Mouse (Mus musculus): ENCODE results near the gene Ccdc105. TPM values are rescaled to one million over a fixed set of nuclear protein-coding genes. Genes with fewer than 3 reads are reported as not detected.

The Ccdc105 gene
- polyA plus RNA-seq, 1 experiment from 2014 or later, result not detected

DNA sequence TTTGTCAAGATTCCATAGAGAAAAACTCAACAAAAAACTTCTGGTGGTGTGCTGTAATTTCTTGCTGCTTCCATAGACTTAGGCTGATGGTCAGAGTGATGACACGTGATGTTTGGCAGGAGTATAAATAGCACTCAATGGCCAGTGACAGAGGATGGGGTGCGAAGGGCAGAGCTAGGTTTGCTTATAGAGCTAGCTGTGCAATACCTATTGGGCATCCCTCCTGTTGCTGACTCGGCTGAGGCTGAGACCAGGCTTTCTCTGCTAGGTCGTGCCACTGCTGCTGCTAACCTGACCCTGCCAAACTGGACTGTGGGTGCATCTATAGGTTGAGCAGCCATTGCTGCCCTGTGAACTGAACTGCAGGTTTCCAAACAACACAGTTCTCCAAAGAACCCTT is 13.0 kb downstream of the Ccdc105 start:
- no peak overlapping the region for H3K4me2 ChIP-seq (ENCODE audit: low read length)
- no peaks in the 10 kb centered on the region for H3K36me3 ChIP-seq (ENCODE audit: control insufficient read depth, insufficient read depth, low read length)
- no peaks in the 10 kb centered on the region for H3K4me1 ChIP-seq (ENCODE audit: control insufficient read depth in 2 of 2, insufficient read depth in 2 of 2, low read length in 2 of 2)
- ATAC-seq (ENCODE audit: insufficient number of reproducible peaks, insufficient read depth, low FRiP score, low read depth), result no peak
- H3K9me3 ChIP-seq (ENCODE audit: control insufficient read depth, low read length), result no peaks in the 10 kb centered on the region
- H3K27ac ChIP-seq (replicated peaks in 1 of 2; ENCODE audit: control insufficient read depth in 1 of 2, insufficient read depth in 1 of 2, low read depth in 2 of 2, low read length in 2 of 2), result no peak overlapping the region
- WGBS, result 65% methylated on average over 4 of the region's 4 CpGs
- H3K9ac ChIP-seq (ENCODE audit: low read length), result no peak overlapping the region
- H3K4me3 ChIP-seq (ENCODE audit: control insufficient read depth in 1 of 2, insufficient read depth in 1 of 2, low read depth in 1 of 2, low read length in 2 of 2), result no peak overlapping the region
- H3K27me3 ChIP-seq (ENCODE audit: control insufficient read depth, insufficient read depth, low read length), result no peaks in the 10 kb centered on the region

DNA sequence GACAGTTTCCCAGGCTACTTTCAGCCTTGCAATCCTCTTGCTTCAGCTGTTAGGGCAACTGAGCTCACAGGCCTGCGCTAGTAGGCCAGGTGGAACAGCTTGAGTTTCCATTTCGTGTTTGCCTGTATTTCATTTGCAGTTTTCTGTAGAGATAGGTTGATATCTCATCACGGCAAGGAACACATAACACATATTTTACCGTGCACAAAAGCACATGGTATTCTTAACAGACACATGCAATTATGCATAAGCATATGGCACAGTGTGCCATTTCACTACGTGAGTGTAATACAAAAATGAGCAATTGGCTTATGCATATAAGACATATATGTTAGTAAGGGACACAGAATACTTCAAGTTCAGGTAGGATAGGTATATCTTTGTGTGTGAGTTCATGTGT is 25.0 kb downstream of the Ccdc105 start:
- Histone ChIP-seq H3K4me3 (ENCODE audit: control insufficient read depth in 1 of 2, insufficient read depth in 1 of 2, low read depth in 1 of 2, low read length in 2 of 2) (no peak overlapping the region), H3K27me3 (ENCODE audit: control insufficient read depth, insufficient read depth, low read length) (no peaks in the 10 kb centered on the region), H3K36me3 (ENCODE audit: control insufficient read depth, insufficient read depth, low read length) (no peaks in the 10 kb centered on the region), H3K4me1 (ENCODE audit: control insufficient read depth in 2 of 2, insufficient read depth in 2 of 2, low read length in 2 of 2) (no peaks in the 10 kb centered on the region), H3K27ac (replicated peaks in 1 of 2; ENCODE audit: control insufficient read depth in 1 of 2, insufficient read depth in 1 of 2, low read depth in 2 of 2, low read length in 2 of 2) (no peak overlapping the region), H3K9me3 (ENCODE audit: control insufficient read depth, low read length) (no peaks in the 10 kb centered on the region), H3K9ac (ENCODE audit: low read length) (no peak overlapping the region), H3K4me2 (ENCODE audit: low read length) (no peak overlapping the region)
- ATAC-seq (ENCODE audit: insufficient number of reproducible peaks, insufficient read depth, low FRiP score, low read depth), result no peak
- WGBS, result 78% methylated on average over 5 of the region's 5 CpGs

DNA sequence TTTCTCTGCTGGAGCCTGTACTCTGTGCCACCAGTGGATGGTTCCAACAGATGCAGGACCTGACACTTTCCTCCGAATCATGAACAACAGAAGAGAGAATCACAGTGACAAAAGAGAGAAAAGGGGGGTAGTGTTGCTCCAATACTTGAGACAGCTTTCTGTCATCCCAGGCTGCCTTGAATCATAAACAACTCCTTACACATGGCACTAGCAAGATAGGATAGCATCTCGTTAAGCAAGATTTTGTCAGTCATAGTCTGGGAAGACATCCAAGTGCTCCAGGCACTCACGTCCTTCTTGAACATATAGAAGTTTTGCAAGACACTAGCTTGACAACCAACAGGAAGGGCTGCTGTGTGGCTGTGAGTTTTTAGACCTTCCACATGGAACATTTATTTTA is 25.8 kb downstream of the Ccdc105 start:
- 44% methylated on average over 3 of the region's 3 CpGs for WGBS
- no peak overlapping the region for H3K27ac ChIP-seq (replicated peaks in 1 of 2; ENCODE audit: control insufficient read depth in 1 of 2, insufficient read depth in 1 of 2, low read depth in 2 of 2, low read length in 2 of 2)
- H3K27me3 ChIP-seq (ENCODE audit: control insufficient read depth, insufficient read depth, low read length), result no peaks in the 10 kb centered on the region
- no peaks in the 10 kb centered on the region for H3K9me3 ChIP-seq (ENCODE audit: control insufficient read depth, low read length)
- no peak overlapping the region for H3K4me2 ChIP-seq (ENCODE audit: low read length)
- H3K4me3 ChIP-seq (ENCODE audit: control insufficient read depth in 1 of 2, insufficient read depth in 1 of 2, low read depth in 1 of 2, low read length in 2 of 2), result no peak overlapping the region
- no peak for ATAC-seq (ENCODE audit: insufficient number of reproducible peaks, insufficient read depth, low FRiP score, low read depth)
- H3K4me1 ChIP-seq (ENCODE audit: control insufficient read depth in 2 of 2, insufficient read depth in 2 of 2, low read length in 2 of 2), result no peaks in the 10 kb centered on the region
- no peak overlapping the region for H3K9ac ChIP-seq (ENCODE audit: low read length)
- no peaks in the 10 kb centered on the region for H3K36me3 ChIP-seq (ENCODE audit: control insufficient read depth, insufficient read depth, low read length)

DNA sequence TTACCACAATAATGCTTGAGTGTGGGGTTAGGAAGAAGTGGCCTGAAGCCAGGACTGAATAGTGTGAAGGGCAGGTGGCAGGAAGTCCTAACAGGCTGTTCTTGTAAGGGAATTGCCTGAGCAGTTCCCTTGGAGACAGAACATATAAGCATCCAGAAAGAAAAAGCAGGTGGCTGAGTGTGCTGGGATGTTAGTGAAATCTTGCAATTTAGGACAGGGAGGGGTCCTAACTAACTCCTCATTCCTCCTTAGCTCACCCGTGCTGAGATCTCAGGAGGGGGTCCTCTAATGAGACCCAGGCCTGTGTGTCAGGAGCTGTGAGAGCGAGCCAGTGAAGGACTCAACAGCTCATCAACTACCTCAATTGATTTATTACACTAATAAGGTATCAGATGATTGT is 29.4 kb downstream of the Ccdc105 start:
- H3K27me3 ChIP-seq (ENCODE audit: control insufficient read depth, insufficient read depth, low read length), result no peaks in the 10 kb centered on the region
- H3K27ac ChIP-seq (replicated peaks in 1 of 2; ENCODE audit: control insufficient read depth in 1 of 2, insufficient read depth in 1 of 2, low read depth in 2 of 2, low read length in 2 of 2), result no peak overlapping the region
- no peaks in the 10 kb centered on the region for H3K4me1 ChIP-seq (ENCODE audit: control insufficient read depth in 2 of 2, insufficient read depth in 2 of 2, low read length in 2 of 2)
- no peak overlapping the region for H3K4me3 ChIP-seq (ENCODE audit: control insufficient read depth in 1 of 2, insufficient read depth in 1 of 2, low read depth in 1 of 2, low read length in 2 of 2)
- no peaks in the 10 kb centered on the region for H3K36me3 ChIP-seq (ENCODE audit: control insufficient read depth, insufficient read depth, low read length)
- WGBS, result 43% methylated on average over 2 of the region's 2 CpGs
- H3K4me2 ChIP-seq (ENCODE audit: low read length), result no peak overlapping the region
- H3K9me3 ChIP-seq (ENCODE audit: control insufficient read depth, low read length), result no peaks in the 10 kb centered on the region
- no peak for ATAC-seq (ENCODE audit: insufficient number of reproducible peaks, insufficient read depth, low FRiP score, low read depth)
- H3K9ac ChIP-seq (ENCODE audit: low read length), result no peak overlapping the region

DNA sequence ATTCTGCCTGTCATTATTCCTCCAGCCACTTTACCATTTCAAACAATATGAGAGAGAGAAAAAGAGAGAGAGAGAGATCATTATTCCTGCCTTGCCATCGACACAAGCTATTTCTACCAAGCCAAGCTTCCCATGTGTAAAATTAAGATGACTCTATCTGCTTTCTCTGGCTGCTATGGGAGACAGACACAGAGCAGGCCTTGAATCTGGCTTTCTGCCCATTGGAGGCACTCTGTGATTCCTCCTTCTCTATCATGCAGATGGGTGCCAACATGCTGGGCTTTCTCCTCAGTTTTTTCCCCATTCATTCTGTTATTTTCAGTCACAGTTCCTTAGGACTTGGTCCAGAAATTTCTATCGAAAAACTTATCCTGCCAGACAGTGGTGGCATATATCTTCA is 30.2 kb downstream of the Ccdc105 start:
- H3K9me3 ChIP-seq (ENCODE audit: control insufficient read depth, low read length), result no peaks in the 10 kb centered on the region

DNA sequence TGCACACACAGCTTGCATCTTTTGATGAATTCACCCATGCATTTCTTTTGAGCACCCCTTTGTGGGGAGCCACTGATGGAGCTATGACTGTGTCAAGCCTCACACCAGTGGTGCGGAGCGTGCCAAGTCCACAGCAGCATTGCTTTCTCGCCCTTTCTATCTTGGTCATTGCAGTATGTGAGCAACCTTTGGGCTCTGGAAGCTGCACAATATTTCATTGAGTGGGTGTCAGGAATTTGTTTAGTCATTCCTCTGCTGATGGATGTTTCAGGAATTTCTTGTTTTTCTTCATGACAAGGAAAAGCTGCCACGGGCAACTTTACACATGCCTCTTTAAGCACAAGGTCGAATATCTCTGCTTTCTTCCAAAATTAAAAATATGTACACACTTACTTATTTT is 30.8 kb downstream of the Ccdc105 start:
- Histone ChIP-seq H3K27ac (replicated peaks in 1 of 2; ENCODE audit: control insufficient read depth in 1 of 2, insufficient read depth in 1 of 2, low read depth in 2 of 2, low read length in 2 of 2) (no peak overlapping the region), H3K9ac (ENCODE audit: low read length) (no peak overlapping the region), H3K36me3 (ENCODE audit: control insufficient read depth, insufficient read depth, low read length) (no peaks in the 10 kb centered on the region), H3K27me3 (ENCODE audit: control insufficient read depth, insufficient read depth, low read length) (no peaks in the 10 kb centered on the region), H3K4me1 (ENCODE audit: control insufficient read depth in 2 of 2, insufficient read depth in 2 of 2, low read length in 2 of 2) (no peaks in the 10 kb centered on the region), H3K9me3 (ENCODE audit: control insufficient read depth, low read length) (no peaks in the 10 kb centered on the region), H3K4me2 (ENCODE audit: low read length) (no peak overlapping the region), H3K4me3 (ENCODE audit: control insufficient read depth in 1 of 2, insufficient read depth in 1 of 2, low read depth in 1 of 2, low read length in 2 of 2) (no peak overlapping the region)
- 71% methylated on average over 5 of the region's 5 CpGs for WGBS
- no peak for ATAC-seq (ENCODE audit: insufficient number of reproducible peaks, insufficient read depth, low FRiP score, low read depth)

More for the DNA sequence above, 30.2 kb downstream of the Ccdc105 start:
- Histone ChIP-seq H3K27me3 (ENCODE audit: control insufficient read depth, insufficient read depth, low read length) (no peaks in the 10 kb centered on the region), H3K36me3 (ENCODE audit: control insufficient read depth, insufficient read depth, low read length) (no peaks in the 10 kb centered on the region), H3K9ac (ENCODE audit: low read length) (no peak overlapping the region), H3K27ac (replicated peaks in 1 of 2; ENCODE audit: control insufficient read depth in 1 of 2, insufficient read depth in 1 of 2, low read depth in 2 of 2, low read length in 2 of 2) (no peak overlapping the region), H3K4me1 (ENCODE audit: control insufficient read depth in 2 of 2, insufficient read depth in 2 of 2, low read length in 2 of 2) (no peaks in the 10 kb centered on the region), H3K4me3 (ENCODE audit: control insufficient read depth in 1 of 2, insufficient read depth in 1 of 2, low read depth in 1 of 2, low read length in 2 of 2) (no peak overlapping the region), H3K4me2 (ENCODE audit: low read length) (no peak overlapping the region)
- no peak for ATAC-seq (ENCODE audit: insufficient number of reproducible peaks, insufficient read depth, low FRiP score, low read depth)
- whole genome bisulfite sequencing, result 63% methylated on average over 2 of the region's 2 CpGs

DNA sequence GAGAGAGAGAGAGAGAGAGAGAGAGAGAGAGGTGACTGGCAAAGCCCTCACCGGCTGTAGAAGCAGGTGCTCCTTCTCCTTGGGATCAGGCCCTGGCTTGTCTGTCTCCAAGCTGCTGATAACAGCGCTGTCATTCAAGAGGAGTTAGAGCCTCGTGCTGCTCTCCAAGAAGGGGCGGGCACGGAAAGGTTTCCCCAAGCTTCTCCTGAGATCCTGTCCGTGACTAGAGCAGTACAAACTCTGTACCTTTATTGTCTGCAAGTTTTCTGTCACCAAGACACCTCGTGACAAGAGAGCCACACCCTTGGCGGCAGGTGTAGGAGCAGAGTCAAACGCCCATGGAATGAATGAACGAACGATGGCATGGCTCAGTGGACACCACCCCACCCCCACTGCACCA is 34.8 kb downstream of the Ccdc105 start, which contains the start of gene Casp14:
Gene Casp14 (minus strand): TSS at position 239 of the 400 bp plus-strand sequence.
- 43% methylated on average over 11 of the region's 11 CpGs for WGBS
- no peaks in the 10 kb centered on the region for H3K9me3 ChIP-seq (ENCODE audit: control insufficient read depth, low read length)
- ATAC-seq (ENCODE audit: insufficient number of reproducible peaks, insufficient read depth, low FRiP score, low read depth), result no peak

DNA sequence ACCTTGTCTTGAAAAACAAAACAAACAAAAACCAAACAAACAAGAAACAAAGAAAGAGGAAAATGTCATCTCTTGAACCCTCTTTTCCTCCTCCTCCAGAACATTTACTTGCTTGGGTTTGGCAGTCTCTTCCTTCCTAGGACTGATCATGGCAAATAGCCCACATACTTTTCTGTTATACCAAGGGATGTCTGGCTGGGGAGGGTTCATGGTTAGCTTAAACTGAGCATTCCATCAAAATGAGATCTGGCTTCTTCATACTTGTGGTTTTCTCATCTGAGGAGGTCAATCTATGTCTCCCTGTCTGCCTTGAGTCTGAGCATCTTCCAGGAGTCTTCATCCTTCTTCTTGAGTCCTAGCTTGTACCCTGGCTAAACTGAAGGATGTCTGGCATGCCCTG is 36.6 kb downstream of the Ccdc105 start:
- no peak overlapping the region for H3K9ac ChIP-seq (ENCODE audit: low read length)
- H3K4me1 ChIP-seq (ENCODE audit: control insufficient read depth in 2 of 2, insufficient read depth in 2 of 2, low read length in 2 of 2), result no peaks in the 10 kb centered on the region
- no peaks in the 10 kb centered on the region for H3K27me3 ChIP-seq (ENCODE audit: control insufficient read depth, insufficient read depth, low read length)
- H3K9me3 ChIP-seq (ENCODE audit: control insufficient read depth, low read length), result no peaks in the 10 kb centered on the region
- ATAC-seq (ENCODE audit: insufficient number of reproducible peaks, insufficient read depth, low FRiP score, low read depth), result no peak
- H3K4me3 ChIP-seq (ENCODE audit: control insufficient read depth in 1 of 2, insufficient read depth in 1 of 2, low read depth in 1 of 2, low read length in 2 of 2), result no peak overlapping the region
- no peak overlapping the region for H3K4me2 ChIP-seq (ENCODE audit: low read length)
- no peaks in the 10 kb centered on the region for H3K36me3 ChIP-seq (ENCODE audit: control insufficient read depth, insufficient read depth, low read length)
- no peak overlapping the region for H3K27ac ChIP-seq (replicated peaks in 1 of 2; ENCODE audit: control insufficient read depth in 1 of 2, insufficient read depth in 1 of 2, low read depth in 2 of 2, low read length in 2 of 2)

More for the DNA sequence above, 34.8 kb downstream of the Ccdc105 start, which contains the start of gene Casp14:
- Histone ChIP-seq H3K4me1 (ENCODE audit: control insufficient read depth in 2 of 2, insufficient read depth in 2 of 2, low read length in 2 of 2) (no peaks in the 10 kb centered on the region), H3K27me3 (ENCODE audit: control insufficient read depth, insufficient read depth, low read length) (no peaks in the 10 kb centered on the region), H3K4me3 (ENCODE audit: control insufficient read depth in 1 of 2, insufficient read depth in 1 of 2, low read depth in 1 of 2, low read length in 2 of 2) (no peak within 1 kb of the TSS), H3K36me3 (ENCODE audit: control insufficient read depth, insufficient read depth, low read length) (no peaks in the 10 kb centered on the region), H3K27ac (replicated peaks in 1 of 2; ENCODE audit: control insufficient read depth in 1 of 2, insufficient read depth in 1 of 2, low read depth in 2 of 2, low read length in 2 of 2) (no peak within 1 kb of the TSS), H3K9ac (ENCODE audit: low read length) (no peak within 1 kb of the TSS), H3K4me2 (ENCODE audit: low read length) (no peak within 1 kb of the TSS)
